Mouse (Mus musculus) C2C12 (cell line): ENCODE data around the gene Cd9.

ENCODE experiments used
- CEBPB ChIP-seq: IDR thresholded peaks from one replicate; pipeline ENCODE4 v1.6.1; 2011; ENCODE audit warnings: low read depth, mild to moderate bottlenecking, control low read depth, moderate library complexity
- CTCF ChIP-seq: IDR thresholded peaks from one replicate; pipeline ENCODE4 v1.5.1; 2011; ENCODE audit not compliant: control insufficient read depth, insufficient read depth, insufficient read length
- MAX ChIP-seq: IDR thresholded peaks from one replicate; pipeline ENCODE4 v1.6.1; 2011; ENCODE audit warnings: mild to moderate bottlenecking, control low read depth
- MYOD1 ChIP-seq: IDR thresholded peaks from one replicate; pipeline ENCODE4 v1.6.1; 2011; ENCODE audit warnings: low read depth; ENCODE audit not compliant: control insufficient read depth, insufficient read length
- MYOG ChIP-seq: IDR thresholded peaks from one replicate; pipeline ENCODE4 v1.6.1; 2011; ENCODE audit not compliant: control insufficient read depth, insufficient read length; ENCODE audit errors: extremely low read depth
- USF1 ChIP-seq: IDR thresholded peaks from one replicate; pipeline ENCODE4 v1.6.1; 2011; ENCODE audit warnings: low read depth, mild to moderate bottlenecking, control low read depth, moderate library complexity

- TF ChIP-seq CTCF = no peak
- no peak for TF ChIP-seq CEBPB
- no peak for TF ChIP-seq MAX
- TF ChIP-seq MYOG = no peak
- no peak for TF ChIP-seq MYOD1
- TF ChIP-seq USF1 = no peak
These were observed 46.9 kb downstream of the Cd9 start for GRCm38 (mm10) chr6:125447660-125448059.
